Mouse (Mus musculus): ENCODE measurements at regions not wholly inside any gene's neighbourhood (a gene's known extent, or its start where the extent isn't known, plus 50 kb on each side); places are given as distances from the start of the nearest gene placed in this dataset.

DNA sequence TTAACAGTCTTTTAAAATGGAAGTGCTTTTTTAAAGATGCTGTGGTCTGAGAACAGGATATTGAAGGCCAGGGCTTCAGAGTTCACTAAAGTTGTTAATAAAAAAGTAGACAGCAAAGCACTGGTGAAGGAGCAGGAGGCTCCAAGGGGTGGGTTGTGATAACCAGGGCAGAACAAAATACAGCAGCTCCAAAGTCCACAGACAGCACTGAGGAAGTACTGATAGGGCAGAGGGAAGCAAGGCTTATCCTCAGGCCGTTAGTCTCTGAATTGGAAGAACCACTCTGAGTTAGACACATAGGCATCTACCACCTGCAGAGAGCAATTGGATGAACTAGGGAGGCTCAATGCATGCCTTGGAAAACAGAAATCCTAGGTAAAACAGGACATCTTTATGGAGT, 62.1 kb downstream of the P2ry1 start:
- no peak overlapping the region for H3K9ac ChIP-seq (ENCODE audit: low read depth, low read length)
- no peaks in the 10 kb centered on the region for H3K36me3 ChIP-seq (ENCODE audit: control insufficient read depth, insufficient read depth, low read length)
- TF ChIP-seq EP300 (IDR thresholded peaks at IDR 0.05; ENCODE audit: insufficient read depth, low read depth, low read length) (no peak), CTCF (IDR thresholded peaks at IDR 0.05) (no peak), POLR2A (IDR thresholded peaks at IDR 0.05; ENCODE audit: insufficient read depth, low read depth, low read length) (no peak)
- DNase-seq: no peak
- no peaks in the 10 kb centered on the region for H3K79me2 ChIP-seq (replicated peaks; ENCODE audit: control insufficient read depth, insufficient read depth, low read length)
- no peaks in the 10 kb centered on the region for H3K27me3 ChIP-seq (ENCODE audit: control insufficient read depth, insufficient read depth, low read length)
- H3K4me3 ChIP-seq: no peak overlapping the region
- intact Hi-C loops (cut with DNase I): no loop called here
- H3K4me1 ChIP-seq (ENCODE audit: control insufficient read depth, insufficient read depth, low read length): no peaks in the 10 kb centered on the region; the same call in 1 of the 2 replicates
- WGBS: 35% methylated on average over 1 of the region's 1 CpGs
- no peak overlapping the region for H3K27ac ChIP-seq

DNA sequence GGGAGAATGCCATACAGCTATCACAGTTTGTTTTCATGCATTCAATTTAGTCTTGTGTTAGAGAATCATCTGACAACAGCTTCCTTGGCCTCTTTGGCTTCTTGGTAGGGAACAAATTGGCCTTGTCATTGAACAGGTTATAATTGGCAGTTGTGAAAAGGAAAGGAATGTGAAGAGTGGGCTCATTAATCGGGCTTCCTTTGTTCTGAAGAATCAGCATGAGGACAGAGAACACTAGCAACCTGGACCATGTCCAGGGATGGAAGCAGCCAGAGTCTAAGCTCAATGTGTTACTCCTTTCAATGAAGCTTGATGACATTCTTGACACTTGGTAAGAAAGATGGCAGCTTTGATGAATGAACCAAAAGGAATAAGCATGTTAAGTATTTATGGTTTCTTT, 64.5 kb downstream of the P2ry1 start:
- DNase-seq: no peak
- Histone ChIP-seq H3K4me1 (ENCODE audit: control insufficient read depth, insufficient read depth, low read length) (no peaks in the 10 kb centered on the region; the same call in 1 of the 2 replicates), H3K27me3 (ENCODE audit: control insufficient read depth, insufficient read depth, low read length) (no peaks in the 10 kb centered on the region), H3K27ac (no peak overlapping the region), H3K79me2 (replicated peaks; ENCODE audit: control insufficient read depth, insufficient read depth, low read length) (no peaks in the 10 kb centered on the region), H3K36me3 (ENCODE audit: control insufficient read depth, insufficient read depth, low read length) (no peaks in the 10 kb centered on the region), H3K9ac (ENCODE audit: low read depth, low read length) (no peak overlapping the region), H3K4me3 (no peak overlapping the region)
- TF ChIP-seq EP300 (IDR thresholded peaks at IDR 0.05; ENCODE audit: insufficient read depth, low read depth, low read length): no peak
- TF ChIP-seq CTCF (IDR thresholded peaks at IDR 0.05): no peak
- no peak for TF ChIP-seq POLR2A (IDR thresholded peaks at IDR 0.05; ENCODE audit: insufficient read depth, low read depth, low read length)
- WGBS: 47% methylated on average over 1 of the region's 1 CpGs
- intact Hi-C loops (cut with DNase I): no loop called here

DNA sequence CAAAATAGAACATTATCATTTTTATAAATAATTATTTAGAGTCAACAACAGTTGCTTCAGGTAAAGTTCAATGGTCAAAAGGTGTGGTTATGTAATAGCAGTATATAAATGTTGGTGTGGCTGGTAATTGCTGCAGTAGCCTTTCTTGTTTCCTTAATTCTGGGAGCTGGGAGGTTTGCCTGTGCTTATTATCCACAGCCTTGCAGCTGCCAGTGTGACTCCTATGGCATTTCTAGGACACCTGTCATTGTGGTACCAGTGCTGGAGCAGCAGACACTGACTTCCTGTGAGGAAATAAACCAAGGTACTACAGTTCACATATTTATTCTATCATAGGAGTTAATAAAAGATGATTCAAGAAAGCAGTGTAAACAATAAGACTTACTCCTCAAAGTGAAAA, 65.6 kb downstream of the P2ry1 start:
- Histone ChIP-seq H3K36me3 (ENCODE audit: control insufficient read depth, insufficient read depth, low read length) (no peaks in the 10 kb centered on the region), H3K9ac (ENCODE audit: low read depth, low read length) (no peak overlapping the region), H3K27me3 (ENCODE audit: control insufficient read depth, insufficient read depth, low read length) (no peaks in the 10 kb centered on the region), H3K79me2 (replicated peaks; ENCODE audit: control insufficient read depth, insufficient read depth, low read length) (no peaks in the 10 kb centered on the region), H3K4me1 (ENCODE audit: control insufficient read depth, insufficient read depth, low read length) (no peaks in the 10 kb centered on the region; the same call in 1 of the 2 replicates), H3K27ac (no peak overlapping the region), H3K4me3 (no peak overlapping the region)
- DNase-seq: no peak
- intact Hi-C loops (cut with DNase I): no loop called here
- TF ChIP-seq EP300 (IDR thresholded peaks at IDR 0.05; ENCODE audit: insufficient read depth, low read depth, low read length): no peak
- TF ChIP-seq POLR2A (IDR thresholded peaks at IDR 0.05; ENCODE audit: insufficient read depth, low read depth, low read length): no peak
- TF ChIP-seq CTCF (IDR thresholded peaks at IDR 0.05): no peak

DNA sequence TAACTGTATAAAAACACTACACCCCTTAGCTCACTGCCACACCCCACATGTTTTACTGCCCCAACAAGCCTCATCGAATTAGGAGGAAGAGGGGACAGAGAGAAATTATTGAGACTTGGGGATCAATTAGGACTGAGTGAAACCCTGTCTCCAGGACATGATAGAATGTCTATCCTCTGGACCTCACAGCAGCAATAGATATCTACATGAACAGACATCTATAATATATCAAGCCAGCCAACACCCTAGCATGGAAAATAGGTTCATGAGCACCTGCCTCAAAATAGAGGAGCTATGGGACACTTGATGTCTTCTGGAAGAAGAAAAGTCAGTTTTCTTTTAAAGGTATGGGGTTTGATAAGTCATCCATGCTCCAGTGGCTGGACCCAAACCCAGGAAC, 68.4 kb downstream of the P2ry1 start:
- no peak overlapping the region for H3K9ac ChIP-seq (ENCODE audit: low read depth, low read length)
- no peaks in the 10 kb centered on the region; the same call in 1 of the 2 replicates for H3K4me1 ChIP-seq (ENCODE audit: control insufficient read depth, insufficient read depth, low read length)
- TF ChIP-seq EP300 (IDR thresholded peaks at IDR 0.05; ENCODE audit: insufficient read depth, low read depth, low read length) (no peak), POLR2A (IDR thresholded peaks at IDR 0.05; ENCODE audit: insufficient read depth, low read depth, low read length) (no peak), CTCF (IDR thresholded peaks at IDR 0.05) (no peak)
- no peaks in the 10 kb centered on the region for H3K79me2 ChIP-seq (replicated peaks; ENCODE audit: control insufficient read depth, insufficient read depth, low read length)
- no peak overlapping the region for H3K27ac ChIP-seq
- no peak for DNase-seq
- no peak overlapping the region for H3K4me3 ChIP-seq
- no peaks in the 10 kb centered on the region for H3K27me3 ChIP-seq (ENCODE audit: control insufficient read depth, insufficient read depth, low read length)
- intact Hi-C loops (cut with DNase I): no loop called here
- no peaks in the 10 kb centered on the region for H3K36me3 ChIP-seq (ENCODE audit: control insufficient read depth, insufficient read depth, low read length)
- 74% methylated on average over 1 of the region's 1 CpGs for WGBS

DNA sequence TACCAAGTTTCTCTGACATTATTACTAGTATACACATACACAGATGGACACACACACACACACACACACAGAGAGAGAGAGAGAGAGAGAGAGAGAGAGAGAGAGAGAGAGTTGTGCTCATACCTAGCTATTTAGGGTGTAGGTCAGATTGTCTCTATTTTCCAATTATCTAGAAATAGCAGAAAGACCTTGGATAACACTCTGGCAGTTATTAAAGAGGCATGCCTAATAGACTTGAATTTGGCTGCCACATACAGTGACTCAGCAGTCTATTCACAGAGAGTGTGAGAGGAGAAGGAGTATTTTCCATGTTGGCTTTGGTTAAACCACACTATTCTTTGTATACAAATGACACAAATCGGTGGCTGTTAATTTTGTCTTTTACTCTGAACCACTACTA, 69.7 kb downstream of the P2ry1 start:
- no peak overlapping the region for H3K9ac ChIP-seq (ENCODE audit: low read depth, low read length)
- no peak for TF ChIP-seq CTCF (IDR thresholded peaks at IDR 0.05)
- no peak for TF ChIP-seq POLR2A (IDR thresholded peaks at IDR 0.05; ENCODE audit: insufficient read depth, low read depth, low read length)
- TF ChIP-seq EP300 (IDR thresholded peaks at IDR 0.05; ENCODE audit: insufficient read depth, low read depth, low read length): no peak
- H3K4me1 ChIP-seq (ENCODE audit: control insufficient read depth, insufficient read depth, low read length): no peaks in the 10 kb centered on the region
- H3K27me3 ChIP-seq (ENCODE audit: control insufficient read depth, insufficient read depth, low read length): no peaks in the 10 kb centered on the region
- intact Hi-C loops (cut with DNase I): no loop called here
- no peak for DNase-seq
- H3K36me3 ChIP-seq (ENCODE audit: control insufficient read depth, insufficient read depth, low read length): no peaks in the 10 kb centered on the region
- WGBS: 50% methylated on average over 1 of the region's 1 CpGs
- H3K27ac ChIP-seq: peak overlapping the region; percentile 50
- no peaks in the 10 kb centered on the region for H3K79me2 ChIP-seq (replicated peaks; ENCODE audit: control insufficient read depth, insufficient read depth, low read length)
- no peak overlapping the region for H3K4me3 ChIP-seq

DNA sequence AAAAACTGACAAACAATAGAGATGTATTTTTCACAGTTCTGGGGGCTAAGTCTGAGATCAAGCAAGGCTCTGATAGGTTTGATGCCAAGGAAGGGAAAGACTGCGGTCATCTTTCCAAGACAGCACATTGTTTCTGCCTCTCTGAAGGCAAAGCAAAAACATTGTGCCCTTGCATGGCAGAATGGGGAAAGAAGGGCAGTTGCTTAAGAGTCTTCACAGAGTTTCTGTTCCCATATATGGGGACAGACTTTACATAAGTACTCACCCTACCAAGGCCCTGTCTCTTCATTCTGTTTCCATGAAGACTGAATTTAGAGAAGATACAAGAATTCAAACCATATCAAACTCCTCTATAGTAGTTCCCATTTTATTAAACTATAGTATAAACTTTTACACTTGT, 70.5 kb downstream of the P2ry1 start:
- Histone ChIP-seq H3K79me2 (replicated peaks; ENCODE audit: control insufficient read depth, insufficient read depth, low read length) (no peaks in the 10 kb centered on the region), H3K4me3 (no peak overlapping the region), H3K27ac (peak overlapping the region; percentile 50), H3K4me1 (ENCODE audit: control insufficient read depth, insufficient read depth, low read length) (no peaks in the 10 kb centered on the region), H3K9ac (ENCODE audit: low read depth, low read length) (no peak overlapping the region), H3K36me3 (ENCODE audit: control insufficient read depth, insufficient read depth, low read length) (no peaks in the 10 kb centered on the region), H3K27me3 (ENCODE audit: control insufficient read depth, insufficient read depth, low read length) (no peaks in the 10 kb centered on the region)
- intact Hi-C loops (cut with DNase I): no loop called here
- TF ChIP-seq POLR2A (IDR thresholded peaks at IDR 0.05; ENCODE audit: insufficient read depth, low read depth, low read length) (no peak), CTCF (IDR thresholded peaks at IDR 0.05) (no peak)
- WGBS: 90% methylated on average over 1 of the region's 1 CpGs
- no peak for DNase-seq

All from heart, adult 2 months (tissue).